Mouse (Mus musculus) left cerebral cortex, adult 18-20 months (tissue): Measurements from ENCODE around the gene Gpat2. TPM values are rescaled to one million over a fixed set of nuclear protein-coding genes. Genes with fewer than 3 reads are reported as not detected.
A peak's percentile ranks its signal among the peaks of the same experiment; 100 is the strongest.

Experiments used
- DNase-seq, 2 experiments: peaks; one replicate each; pipeline ENCODE4 v3.0.0; 2021 to 2022; ENCODE audit warnings: low spot score in 2 of 2, mixed read lengths in 1 of 2
- long read RNA-seq, 2 experiments: library from polyadenylated mRNA; stranded (forward); transcript quantifications; one replicate each; pipeline ENCODE4 v2.0.0; 2021
- total RNA-seq, 2 experiments: library from RNA; stranded (reverse); gene quantifications; 2 replicates each; pipeline ENCODE4 v1.2.3; 2021

Gpat2 gene
- total RNA-seq, result under 1 TPM; 0.30 to 0.49 TPM
- long read RNA-seq, experiment 1, partial matches to known transcripts, result 0 of 1 reads
- long read RNA-seq, experiment 1, other reads (novel, unspliced or antisense), result 1 of 1 reads
- long read RNA-seq, experiment 2, result 0 reads

- DNase-seq, result no peak
Measured at GRCm38 (mm10) chr2:127424977-127425376, at the start of gene Gpat2. Gene Gpat2, plus strand, starts transcription at chr2:127425199.

GRCm38 (mm10) chr2:127375759-127376341 is 49.1 kb upstream of the Gpat2 start:
- no peak for DNase-seq

- no peak for DNase-seq
Measured at GRCm38 (mm10) chr2:127376423-127377051, 48.5 kb upstream of the Gpat2 start.

- no peak for DNase-seq
Measured at GRCm38 (mm10) chr2:127377942-127378610, 46.9 kb upstream of the Gpat2 start.

GRCm38 (mm10) chr2:127378611-127378990 is 46.4 kb upstream of the Gpat2 start:
- no peak for DNase-seq

- no peak for DNase-seq
Measured at GRCm38 (mm10) chr2:127379250-127379649, 45.7 kb upstream of the Gpat2 start.

- DNase-seq, result no peak
Measured at GRCm38 (mm10) chr2:127383881-127384280, 41.1 kb upstream of the Gpat2 start.

- no peak for DNase-seq
Measured at GRCm38 (mm10) chr2:127387521-127387920, 37.5 kb upstream of the Gpat2 start.

GRCm38 (mm10) chr2:127390352-127390751 is 34.6 kb upstream of the Gpat2 start:
- DNase-seq, result no peak

GRCm38 (mm10) chr2:127390846-127391245 is 34.2 kb upstream of the Gpat2 start:
- no peak for DNase-seq

- DNase-seq, result no peak
Measured at GRCm38 (mm10) chr2:127391323-127391722, 33.7 kb upstream of the Gpat2 start.

GRCm38 (mm10) chr2:127394606-127395161 is 30.3 kb upstream of the Gpat2 start:
- no peak for DNase-seq

GRCm38 (mm10) chr2:127398738-127399137 is 26.3 kb upstream of the Gpat2 start:
- no peak for DNase-seq

GRCm38 (mm10) chr2:127411126-127411525 is 13.9 kb upstream of the Gpat2 start:
- DNase-seq, result no peak

- no peak for DNase-seq
Measured at GRCm38 (mm10) chr2:127415806-127416205, 9.2 kb upstream of the Gpat2 start.

- no peak for DNase-seq
Measured at GRCm38 (mm10) chr2:127416706-127417105, 8.3 kb upstream of the Gpat2 start.

GRCm38 (mm10) chr2:127418266-127418970 is 6.6 kb upstream of the Gpat2 start:
- no peak for DNase-seq

- DNase-seq, result peak; percentile 48 to 55
Measured at GRCm38 (mm10) chr2:127430238-127430637, 5.2 kb downstream of the Gpat2 start.

GRCm38 (mm10) chr2:127433487-127434295 is 8.7 kb downstream of the Gpat2 start:
- no peak for DNase-seq

- DNase-seq, result peak in 1 of 2 experiments; percentile 41
Measured at GRCm38 (mm10) chr2:127435135-127435534, 10.1 kb downstream of the Gpat2 start.
